Mouse (Mus musculus) thymus, adult 2 months (tissue): ENCODE measurements at regions not wholly inside any gene's neighbourhood (a gene's known extent, or its start where the extent isn't known, plus 50 kb on each side); places are given as distances from the start of the nearest gene placed in this dataset.

Experiments
- DNase-seq: peaks from one replicate; pipeline ENCODE4 v3.0.0; 2021
- H3K27ac ChIP-seq: fragments of 200-500 bp; 2 replicates; pipeline ENCODE4 v1.5.1; 2012; ENCODE audit warnings: low read length, control low read depth; ENCODE audit not compliant: control insufficient read depth, insufficient read depth
- H3K27me3 ChIP-seq: fragments of 200-500 bp; 2 replicates; pipeline ENCODE4 v1.6.1; 2012; ENCODE audit warnings: mild to moderate bottlenecking, low read length, moderate library complexity, mixed read lengths; ENCODE audit not compliant: control insufficient read depth, insufficient read depth
- H3K36me3 ChIP-seq: fragments of 200-500 bp; 2 replicates; pipeline ENCODE4 v1.6.1; 2012; ENCODE audit warnings: mild to moderate bottlenecking, low read length, moderate library complexity; ENCODE audit not compliant: control insufficient read depth, insufficient read depth
- H3K4me1 ChIP-seq: fragments of 200-500 bp; replicated peaks from 2 replicates; pipeline ENCODE4 v1.6.1; 2012; ENCODE audit warnings: low read length; ENCODE audit not compliant: control insufficient read depth, insufficient read depth
- H3K4me3 ChIP-seq: fragments of 200-500 bp; 2 replicates; pipeline ENCODE4 v1.5.1; 2012; ENCODE audit warnings: mild to moderate bottlenecking, low read length, control low read depth, moderate library complexity; ENCODE audit not compliant: control insufficient read depth, insufficient read depth
- CTCF ChIP-seq: fragments of 200-500 bp; IDR thresholded peaks from 2 replicates; pipeline ENCODE4 v1.5.1; 2012; ENCODE audit warnings: mild to moderate bottlenecking, control low read depth, low read length, moderate library complexity, borderline replicate concordance; ENCODE audit not compliant: control insufficient read depth, poor library complexity, insufficient read depth; ENCODE audit errors: extremely low read depth
- POLR2A ChIP-seq: fragments of 200-500 bp; IDR thresholded peaks from 2 replicates; pipeline ENCODE4 v1.6.1; 2012; ENCODE audit warnings: mild to moderate bottlenecking, low read length, control low read depth, moderate library complexity; ENCODE audit not compliant: control insufficient read depth, poor library complexity, insufficient read depth; ENCODE audit errors: extremely low read depth
- WGBS: fragments of 180-500 bp; shearing (Covaris S2); methylation state at CpG from one replicate; pipeline ENCODE4 v1.1.7; 2018; 5-methylcytosine and 5-hydroxymethylcytosine counted together

- Histone ChIP-seq H3K36me3 (no peaks in the 10 kb centered on the region), H3K4me1 (peaks cover 12% of the 10 kb centered on the region), H3K27me3 (no peaks in the 10 kb centered on the region), H3K27ac (no peak overlapping the region), H3K4me3 (no peak overlapping the region)
- DNase-seq, result no peak
- WGBS, result 95% methylated on average over 7 of the region's 7 CpGs
- TF ChIP-seq CTCF, result no peak
- no peak for TF ChIP-seq POLR2A
Observed at GRCm38 (mm10) chr4:32175231-32175630, 63.4 kb upstream of the Bach2 start.

GRCm38 (mm10) chr4:32175853-32176448 is 62.7 kb upstream of the Bach2 start:
- Histone ChIP-seq H3K36me3 (no peaks in the 10 kb centered on the region), H3K4me3 (no peak overlapping the region), H3K27me3 (no peaks in the 10 kb centered on the region), H3K27ac (no peak overlapping the region), H3K4me1 (peaks cover 5% of the 10 kb centered on the region)
- no peak for DNase-seq
- TF ChIP-seq POLR2A (no peak), CTCF (no peak)
- 65% methylated on average over 6 of the region's 6 CpGs for WGBS

GRCm38 (mm10) chr4:32176449-32177135 is 62.0 kb upstream of the Bach2 start:
- DNase-seq, result no peak
- no peak overlapping the region for H3K4me3 ChIP-seq
- peaks cover 5% of the 10 kb centered on the region for H3K4me1 ChIP-seq
- H3K36me3 ChIP-seq, result no peaks in the 10 kb centered on the region
- 54% methylated on average over 4 of the region's 4 CpGs for WGBS
- H3K27me3 ChIP-seq, result no peaks in the 10 kb centered on the region
- H3K27ac ChIP-seq, result no peak overlapping the region
- TF ChIP-seq POLR2A (no peak), CTCF (no peak)

- Histone ChIP-seq H3K27ac (no peak overlapping the region), H3K36me3 (no peaks in the 10 kb centered on the region), H3K4me1 (peaks cover 5% of the 10 kb centered on the region), H3K4me3 (no peak overlapping the region), H3K27me3 (no peaks in the 10 kb centered on the region)
- WGBS, result 85% methylated on average over 7 of the region's 7 CpGs
- DNase-seq, result no peak
- TF ChIP-seq CTCF (no peak), POLR2A (no peak)
Observed at GRCm38 (mm10) chr4:32177933-32178639, 60.5 kb upstream of the Bach2 start.

GRCm38 (mm10) chr4:32179707-32180241 is 58.8 kb upstream of the Bach2 start:
- H3K27ac ChIP-seq, result no peak overlapping the region
- WGBS, result 78% methylated on average over 8 of the region's 8 CpGs
- TF ChIP-seq POLR2A (no peak), CTCF (no peak)
- DNase-seq, result no peak
- H3K36me3 ChIP-seq, result no peaks in the 10 kb centered on the region
- H3K4me3 ChIP-seq, result no peak overlapping the region
- H3K4me1 ChIP-seq, result peaks cover 5% of the 10 kb centered on the region
- no peaks in the 10 kb centered on the region for H3K27me3 ChIP-seq

GRCm38 (mm10) chr4:32183791-32184190 is 54.8 kb upstream of the Bach2 start:
- Histone ChIP-seq H3K27ac (no peak overlapping the region), H3K4me1 (no peaks in the 10 kb centered on the region), H3K36me3 (no peaks in the 10 kb centered on the region), H3K4me3 (no peak overlapping the region), H3K27me3 (no peaks in the 10 kb centered on the region)
- TF ChIP-seq POLR2A (no peak), CTCF (no peak)
- 96% methylated on average over 4 of the region's 4 CpGs for WGBS
- DNase-seq, result no peak
